Mouse (Mus musculus): ENCODE results near the gene Scamp1.

DNA sequence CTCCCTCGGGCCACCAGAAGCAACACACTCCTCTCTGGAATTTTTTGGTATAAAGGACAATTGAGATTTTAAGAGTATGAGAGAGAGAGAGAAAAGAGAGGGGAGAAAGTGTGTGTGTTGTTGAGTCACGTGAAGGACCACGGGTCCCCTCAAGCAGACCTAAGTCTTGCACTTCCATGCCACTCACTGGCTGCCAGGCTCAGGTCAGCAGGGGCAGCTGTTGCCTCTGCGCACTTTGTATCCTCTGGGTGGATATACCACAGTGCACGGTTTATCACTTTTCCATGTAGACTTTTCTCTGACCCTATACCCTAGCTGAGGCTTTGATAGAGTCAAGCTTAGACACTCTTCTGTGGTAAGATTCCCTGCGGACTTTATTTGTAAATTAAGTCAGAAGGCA is 100.0 kb downstream of the Scamp1 start:
- TF ChIP-seq CTCF (IDR thresholded peaks at IDR 0.05; ENCODE audit: control insufficient read depth, insufficient read depth, insufficient read length) (no peak), MYOG (IDR thresholded peaks at IDR 0.05; ENCODE audit: control insufficient read depth, extremely low read depth, insufficient read length) (no peak), MYOD1 (IDR thresholded peaks at IDR 0.05; ENCODE audit: control insufficient read depth, insufficient read length, low read depth) (no peak), MAX (IDR thresholded peaks at IDR 0.05) (no peak), USF1 (IDR thresholded peaks at IDR 0.05; ENCODE audit: low read depth) (no peak), FOSL1 (IDR thresholded peaks at IDR 0.05; ENCODE audit: insufficient read depth, low read length, poor library complexity, severe bottlenecking) (no peak)

Data from C2C12 (cell line).